Mouse (Mus musculus): ENCODE results near the gene Scd2. TPM values are rescaled to one million over a fixed set of nuclear protein-coding genes. Genes with fewer than 3 reads are reported as not detected.
A peak's percentile ranks its signal among the peaks of the same experiment; 100 is the strongest.

The Scd2 gene
- polyA plus RNA-seq, 1 experiment from 2014 or later = 298 TPM

DNA sequence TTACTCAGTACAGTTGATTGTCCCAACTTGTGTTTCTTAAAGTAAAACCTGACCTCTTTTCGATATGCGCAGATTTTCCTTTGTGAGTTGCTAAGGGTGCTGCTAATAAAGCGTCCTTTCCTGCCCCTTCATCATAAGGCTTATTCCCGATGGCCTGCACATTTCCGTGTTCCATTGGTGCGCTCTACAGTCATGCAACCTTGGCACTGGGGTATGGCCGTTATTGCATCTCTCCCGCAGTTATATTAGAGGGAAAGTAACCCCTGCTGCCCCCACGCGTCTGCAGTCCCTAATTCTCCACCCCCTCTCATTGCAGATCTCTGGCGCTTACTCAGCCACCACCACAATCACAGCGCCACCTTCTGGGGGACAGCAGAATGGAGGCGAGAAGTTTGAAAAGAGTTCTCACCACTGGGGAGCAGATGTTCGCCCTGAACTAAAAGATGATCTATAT, 1.1 kb downstream of the Scd2 start:
- peak overlapping the region; percentile 86 for H3K4me3 ChIP-seq (ENCODE audit: low read depth, low read length)
- H3K36me3 ChIP-seq (replicated peaks; ENCODE audit: control insufficient read depth, insufficient read depth, low read depth, low read length) = peaks cover 19% of the 10 kb centered on the region
- H3K9me3 ChIP-seq (replicated peaks; ENCODE audit: control insufficient read depth, low read length) = no peaks in the 10 kb centered on the region
- DNase-seq (ENCODE audit: low spot score) (peak; percentile 93), ATAC-seq (replicated peaks; ENCODE audit: insufficient number of reproducible peaks, low FRiP score, low TSS enrichment, low read depth) (0 out of 2 replicates have a peak, but pooled peaks have one; percentile 19)
- WGBS = under 1% methylated on average over 14 of the region's 14 CpGs
- peak overlapping the region; percentile 87 for H3K4me2 ChIP-seq (ENCODE audit: low read depth, low read length)
- peak overlapping the region; percentile 95 for H3K9ac ChIP-seq (replicated peaks; ENCODE audit: low read length)
- H3K4me1 ChIP-seq (ENCODE audit: control insufficient read depth, insufficient read depth, low read length) = peaks cover 13% of the 10 kb centered on the region
- peak overlapping the region; percentile 98 for H3K27ac ChIP-seq (replicated peaks; ENCODE audit: low read depth, low read length)
- no peaks in the 10 kb centered on the region for H3K27me3 ChIP-seq (ENCODE audit: control insufficient read depth, insufficient read depth, low read length)

DNA sequence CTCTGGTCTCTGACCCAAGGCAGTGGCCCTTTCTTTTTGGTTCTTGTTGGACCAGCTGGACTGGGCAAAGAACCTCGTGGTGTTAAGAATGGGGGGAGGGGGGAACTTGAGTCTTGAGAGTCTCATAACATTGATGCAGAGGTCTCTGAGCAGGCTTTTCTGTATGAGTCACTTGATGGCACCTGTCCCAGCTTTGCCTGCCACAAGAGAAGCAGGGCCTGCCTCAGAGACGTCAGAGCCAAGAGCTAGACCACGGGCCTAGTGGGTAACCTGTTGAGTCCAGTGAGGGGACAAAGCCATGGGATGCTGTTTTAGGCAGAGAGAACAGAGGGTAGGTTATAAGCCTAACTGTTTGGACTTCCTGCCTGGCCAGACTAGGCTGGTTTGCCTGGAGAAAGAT, 1.8 kb downstream of the Scd2 start:
- ATAC-seq (replicated peaks; ENCODE audit: insufficient number of reproducible peaks, low FRiP score, low TSS enrichment, low read depth) (no peak), DNase-seq (ENCODE audit: low spot score) (no peak)
- WGBS = 17% methylated on average over 3 of the region's 3 CpGs
- Histone ChIP-seq H3K9ac (replicated peaks; ENCODE audit: low read length) (peak overlapping the region; percentile 61), H3K9me3 (replicated peaks; ENCODE audit: control insufficient read depth, low read length) (no peaks in the 10 kb centered on the region), H3K4me1 (ENCODE audit: control insufficient read depth, insufficient read depth, low read length) (peaks cover 13% of the 10 kb centered on the region), H3K4me2 (ENCODE audit: low read depth, low read length) (peak overlapping the region; percentile 87), H3K4me3 (ENCODE audit: low read depth, low read length) (peak overlapping the region; percentile 86), H3K27ac (replicated peaks; ENCODE audit: low read depth, low read length) (no peak overlapping the region), H3K27me3 (ENCODE audit: control insufficient read depth, insufficient read depth, low read length) (no peaks in the 10 kb centered on the region), H3K36me3 (replicated peaks; ENCODE audit: control insufficient read depth, insufficient read depth, low read depth, low read length) (peaks cover 22% of the 10 kb centered on the region)

GRCm38 (mm10) chr19:44295741-44296140, 2.3 kb downstream of the Scd2 start:
- H3K9ac ChIP-seq (replicated peaks; ENCODE audit: low read length) = peak overlapping the region; percentile 61
- no peaks in the 10 kb centered on the region for H3K27me3 ChIP-seq (ENCODE audit: control insufficient read depth, insufficient read depth, low read length)
- DNase-seq (ENCODE audit: low spot score) (peak; percentile 88), ATAC-seq (replicated peaks; ENCODE audit: insufficient number of reproducible peaks, low FRiP score, low TSS enrichment, low read depth) (no peak)
- no peak overlapping the region for H3K27ac ChIP-seq (replicated peaks; ENCODE audit: low read depth, low read length)
- peaks cover 13% of the 10 kb centered on the region for H3K4me1 ChIP-seq (ENCODE audit: control insufficient read depth, insufficient read depth, low read length)
- WGBS = 3% methylated on average over 4 of the region's 4 CpGs
- H3K36me3 ChIP-seq (replicated peaks; ENCODE audit: control insufficient read depth, insufficient read depth, low read depth, low read length) = peaks cover 25% of the 10 kb centered on the region
- H3K9me3 ChIP-seq (replicated peaks; ENCODE audit: control insufficient read depth, low read length) = no peaks in the 10 kb centered on the region
- peak overlapping the region; percentile 87 for H3K4me2 ChIP-seq (ENCODE audit: low read depth, low read length)
- H3K4me3 ChIP-seq (ENCODE audit: low read depth, low read length) = peak overlapping the region; percentile 86

- Histone ChIP-seq H3K9ac (replicated peaks; ENCODE audit: low read length) (peak overlapping the region; percentile 61), H3K4me3 (ENCODE audit: low read depth, low read length) (peak overlapping the region; percentile 86), H3K36me3 (replicated peaks; ENCODE audit: control insufficient read depth, insufficient read depth, low read depth, low read length) (peaks cover 28% of the 10 kb centered on the region), H3K9me3 (replicated peaks; ENCODE audit: control insufficient read depth, low read length) (no peaks in the 10 kb centered on the region), H3K27ac (replicated peaks; ENCODE audit: low read depth, low read length) (no peak overlapping the region), H3K4me2 (ENCODE audit: low read depth, low read length) (peak overlapping the region; percentile 87), H3K4me1 (ENCODE audit: control insufficient read depth, insufficient read depth, low read length) (peaks cover 13% of the 10 kb centered on the region), H3K27me3 (ENCODE audit: control insufficient read depth, insufficient read depth, low read length) (no peaks in the 10 kb centered on the region)
- DNase-seq (ENCODE audit: low spot score) (no peak), ATAC-seq (replicated peaks; ENCODE audit: insufficient number of reproducible peaks, low FRiP score, low TSS enrichment, low read depth) (no peak)
- 46% methylated on average over 7 of the region's 7 CpGs for WGBS
These were observed 2.7 kb downstream of the Scd2 start for GRCm38 (mm10) chr19:44296186-44296585.

DNA sequence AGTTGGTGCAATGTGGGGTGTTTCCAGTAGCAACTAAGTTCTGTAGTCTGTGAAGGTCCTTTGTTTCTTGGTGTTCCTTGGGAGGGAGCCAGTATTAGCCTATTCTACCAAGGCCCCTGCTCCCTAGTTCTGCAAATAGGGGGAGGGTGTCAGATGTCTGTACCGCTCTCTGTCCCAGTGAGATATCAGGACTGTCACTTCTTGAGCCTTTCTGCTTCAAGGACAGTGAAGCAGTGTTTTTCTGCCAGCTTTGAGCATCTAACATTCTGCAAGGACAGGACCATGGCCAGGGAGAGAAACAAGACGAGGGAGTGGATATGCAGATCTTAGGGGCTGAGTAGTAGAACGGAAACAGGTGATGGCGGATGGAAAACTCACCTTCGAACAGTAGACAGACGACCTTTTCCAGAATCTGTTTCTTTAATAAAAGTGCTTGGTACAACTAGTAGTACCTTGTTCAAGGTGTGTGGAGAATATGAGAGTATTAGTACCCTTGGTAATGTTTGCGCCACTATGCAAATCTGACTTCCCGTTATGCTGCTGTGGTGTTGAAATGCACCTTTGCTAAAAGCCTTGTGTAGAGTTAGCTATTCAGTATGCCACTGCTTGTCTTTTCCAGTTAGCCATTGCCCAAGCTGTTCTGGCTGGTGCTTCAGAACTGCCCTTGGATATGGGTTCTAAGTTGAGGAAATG, 3.7 kb downstream of the Scd2 start:
- WGBS = 76% methylated on average over 8 of the region's 8 CpGs
- Histone ChIP-seq H3K4me1 (ENCODE audit: control insufficient read depth, insufficient read depth, low read length) (peaks cover 13% of the 10 kb centered on the region), H3K27ac (replicated peaks; ENCODE audit: low read depth, low read length) (no peak overlapping the region), H3K4me2 (ENCODE audit: low read depth, low read length) (peak overlapping the region; percentile 87), H3K36me3 (replicated peaks; ENCODE audit: control insufficient read depth, insufficient read depth, low read depth, low read length) (peaks cover 29% of the 10 kb centered on the region), H3K9ac (replicated peaks; ENCODE audit: low read length) (peak overlapping the region; percentile 61), H3K9me3 (replicated peaks; ENCODE audit: control insufficient read depth, low read length) (no peaks in the 10 kb centered on the region), H3K4me3 (ENCODE audit: low read depth, low read length) (peak overlapping the region; percentile 86), H3K27me3 (ENCODE audit: control insufficient read depth, insufficient read depth, low read length) (no peaks in the 10 kb centered on the region)
- DNase-seq (ENCODE audit: low spot score) (no peak), ATAC-seq (replicated peaks; ENCODE audit: insufficient number of reproducible peaks, low FRiP score, low TSS enrichment, low read depth) (no peak)

- H3K27me3 ChIP-seq (ENCODE audit: control insufficient read depth, insufficient read depth, low read length) = no peaks in the 10 kb centered on the region
- 88% methylated on average over 9 of the region's 9 CpGs for WGBS
- peak overlapping the region; percentile 37; the same call in 1 of the 2 replicates for H3K9ac ChIP-seq (replicated peaks; ENCODE audit: low read length)
- H3K4me3 ChIP-seq (ENCODE audit: low read depth, low read length) = peak overlapping the region; percentile 86
- H3K27ac ChIP-seq (replicated peaks; ENCODE audit: low read depth, low read length) = no peak overlapping the region
- DNase-seq (ENCODE audit: low spot score) (no peak), ATAC-seq (replicated peaks; ENCODE audit: insufficient number of reproducible peaks, low FRiP score, low TSS enrichment, low read depth) (no peak)
- H3K4me1 ChIP-seq (ENCODE audit: control insufficient read depth, insufficient read depth, low read length) = peaks cover 12% of the 10 kb centered on the region
- H3K36me3 ChIP-seq (replicated peaks; ENCODE audit: control insufficient read depth, insufficient read depth, low read depth, low read length) = peaks cover 31% of the 10 kb centered on the region
- no peaks in the 10 kb centered on the region for H3K9me3 ChIP-seq (replicated peaks; ENCODE audit: control insufficient read depth, low read length)
- H3K4me2 ChIP-seq (ENCODE audit: low read depth, low read length) = peak overlapping the region; percentile 87
These were observed 4.4 kb downstream of the Scd2 start for GRCm38 (mm10) chr19:44297862-44298261.

DNA sequence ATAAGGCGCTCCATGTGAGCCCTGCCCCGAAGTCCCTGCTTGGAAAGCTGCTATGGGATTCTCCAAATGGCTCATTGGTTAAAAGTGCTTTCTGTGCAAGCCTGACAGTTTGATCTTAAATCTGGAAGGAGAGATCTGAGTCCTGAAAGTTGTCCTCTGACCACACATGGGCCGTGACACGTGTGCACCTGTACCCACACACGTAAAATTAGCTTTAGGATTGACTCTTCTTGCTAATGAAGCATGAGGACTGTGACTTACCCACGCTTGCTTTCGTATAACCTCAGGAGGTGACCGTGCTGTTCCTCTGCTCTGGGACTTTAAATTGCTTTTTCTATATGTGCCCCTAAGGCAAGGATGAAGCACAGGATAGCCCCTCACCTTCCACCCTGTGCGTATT, 5.6 kb downstream of the Scd2 start:
- Histone ChIP-seq H3K27me3 (ENCODE audit: control insufficient read depth, insufficient read depth, low read length) (no peaks in the 10 kb centered on the region), H3K9ac (replicated peaks; ENCODE audit: low read length) (no peak overlapping the region), H3K4me1 (ENCODE audit: control insufficient read depth, insufficient read depth, low read length) (peaks cover 9% of the 10 kb centered on the region), H3K4me2 (ENCODE audit: low read depth, low read length) (peak overlapping the region; percentile 7), H3K4me3 (ENCODE audit: low read depth, low read length) (peak overlapping the region; percentile 86; the same call in 1 of the 2 replicates), H3K27ac (replicated peaks; ENCODE audit: low read depth, low read length) (no peak overlapping the region), H3K9me3 (replicated peaks; ENCODE audit: control insufficient read depth, low read length) (no peaks in the 10 kb centered on the region), H3K36me3 (replicated peaks; ENCODE audit: control insufficient read depth, insufficient read depth, low read depth, low read length) (peaks cover 38% of the 10 kb centered on the region)
- WGBS = 91% methylated on average over 9 of the region's 9 CpGs
- DNase-seq (ENCODE audit: low spot score) (no peak), ATAC-seq (replicated peaks; ENCODE audit: insufficient number of reproducible peaks, low FRiP score, low TSS enrichment, low read depth) (no peak)

DNA sequence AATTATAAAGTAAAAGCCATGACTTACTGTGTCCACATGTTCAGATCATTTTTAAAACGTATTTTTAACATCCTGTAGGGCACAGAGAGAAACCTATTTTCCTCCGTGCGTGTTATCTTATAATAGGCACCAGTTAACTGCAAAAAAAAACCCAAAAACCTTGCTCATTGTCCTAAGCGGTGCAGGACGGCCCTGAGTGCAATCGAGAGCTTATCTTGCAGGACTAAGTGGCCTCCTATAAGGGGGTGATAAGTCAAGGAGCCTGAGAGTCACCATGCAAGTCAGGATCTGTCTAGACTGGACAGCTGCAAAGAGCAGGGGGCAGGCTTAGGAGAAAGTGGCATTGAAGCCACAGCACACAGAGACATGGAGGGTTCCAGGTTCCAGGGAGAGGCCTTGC, 6.4 kb downstream of the Scd2 start:
- H3K4me3 ChIP-seq (ENCODE audit: low read depth, low read length) = no peak overlapping the region
- no peak for DNase-seq (ENCODE audit: low spot score)
- no peak overlapping the region for H3K4me2 ChIP-seq (ENCODE audit: low read depth, low read length)
- H3K9ac ChIP-seq (replicated peaks; ENCODE audit: low read length) = no peak overlapping the region
- H3K27ac ChIP-seq (replicated peaks; ENCODE audit: low read depth, low read length) = no peak overlapping the region
- peaks cover 9% of the 10 kb centered on the region for H3K4me1 ChIP-seq (ENCODE audit: control insufficient read depth, insufficient read depth, low read length)
- no peak for ATAC-seq (replicated peaks; ENCODE audit: insufficient number of reproducible peaks, low FRiP score, low TSS enrichment, low read depth)
- no peaks in the 10 kb centered on the region for H3K9me3 ChIP-seq (replicated peaks; ENCODE audit: control insufficient read depth, low read length)
- H3K27me3 ChIP-seq (ENCODE audit: control insufficient read depth, insufficient read depth, low read length) = no peaks in the 10 kb centered on the region
- WGBS = 85% methylated on average over 6 of the region's 6 CpGs
- peaks cover 43% of the 10 kb centered on the region for H3K36me3 ChIP-seq (replicated peaks; ENCODE audit: control insufficient read depth, insufficient read depth, low read depth, low read length)
